Mouse (Mus musculus): ENCODE data around the gene Ppp1r13b. TPM values are rescaled to one million over a fixed set of nuclear protein-coding genes. Genes with fewer than 3 reads are reported as not detected.

The Ppp1r13b gene
- polyA plus RNA-seq, 1 experiment from 2014 or later: 13.6 TPM

DNA sequence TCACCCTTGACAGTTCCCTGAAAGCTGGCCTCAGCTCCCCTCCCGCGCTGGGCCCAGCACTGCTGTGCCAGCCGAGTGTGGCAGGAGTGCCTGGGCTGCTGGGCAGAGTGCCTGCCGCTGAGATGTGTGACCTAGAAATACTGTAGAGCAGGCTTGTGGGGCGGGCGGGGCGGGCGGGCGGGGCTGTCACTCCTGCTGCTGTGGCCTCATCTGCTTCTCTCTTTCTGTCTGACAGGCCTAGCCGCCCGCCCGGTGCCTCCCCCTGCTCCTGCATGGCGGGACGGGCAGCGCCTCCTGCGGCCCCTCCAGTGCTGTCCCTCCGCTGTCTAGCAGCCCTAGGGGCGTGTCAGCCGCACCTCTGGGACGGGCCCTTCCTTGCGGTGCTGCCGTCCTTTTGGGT lies 113.8 kb downstream of the Ppp1r13b start:
- peak; percentile 62 for ATAC-seq
- Histone ChIP-seq H3K9ac (ENCODE audit: low read depth, low read length) (0 out of 2 replicates have a peak overlapping the region, but pooled peaks have one; percentile 34), H3K9me3 (ENCODE audit: control insufficient read depth) (no peaks in the 10 kb centered on the region), H3K4me1 (replicated peaks; ENCODE audit: control insufficient read depth, insufficient read depth, low read length) (peaks cover 6% of the 10 kb centered on the region; the same call in 1 of the 2 replicates), H3K27ac (ENCODE audit: low read depth, low read length) (peak overlapping the region; percentile 88), H3K27me3 (replicated peaks; ENCODE audit: control insufficient read depth, insufficient read depth, low read length) (no peaks in the 10 kb centered on the region), H3K4me3 (ENCODE audit: low read depth, low read length) (no peak overlapping the region), H3K36me3 (ENCODE audit: control insufficient read depth, insufficient read depth) (peaks cover 86% of the 10 kb centered on the region), H3K4me2 (replicated peaks; ENCODE audit: low read depth) (peak overlapping the region; percentile 35)
- TF ChIP-seq CTCF (IDR thresholded peaks at IDR 0.05; ENCODE audit: low read depth): peak; percentile 50
- 29% methylated on average over 22 of the region's 22 CpGs for WGBS

DNA sequence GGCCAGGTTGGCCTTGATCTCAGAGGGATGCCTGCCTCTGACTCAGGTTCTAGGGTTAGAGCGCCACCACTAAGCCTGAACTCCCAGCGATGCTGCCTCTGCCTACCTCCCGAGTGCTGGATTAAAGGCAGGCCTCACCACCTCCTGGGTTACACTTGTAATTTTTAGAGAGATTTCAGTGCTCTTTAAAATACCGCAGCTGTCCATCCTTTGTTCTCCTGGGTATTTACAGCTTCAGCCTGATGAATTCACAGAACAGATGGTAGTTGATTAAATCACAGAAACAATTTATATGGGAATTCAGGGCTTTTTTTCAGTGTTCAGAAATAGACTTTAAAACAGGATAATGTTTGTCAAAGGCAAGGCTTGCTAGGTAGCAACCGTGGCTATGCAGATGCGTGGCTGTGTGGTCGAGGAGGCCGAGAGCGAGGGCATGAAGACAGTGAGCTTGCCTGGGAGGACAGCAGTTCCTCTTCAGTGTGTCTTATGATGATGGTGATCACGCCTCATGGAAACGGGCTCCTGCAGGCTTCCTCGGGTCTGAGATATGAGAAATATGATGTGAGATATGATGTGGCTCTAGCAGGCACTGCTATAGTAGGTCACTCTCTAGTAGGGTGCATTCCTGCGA lies 116.3 kb downstream of the Ppp1r13b start:
- H3K4me2 ChIP-seq (replicated peaks; ENCODE audit: low read depth): no peak overlapping the region
- H3K36me3 ChIP-seq (ENCODE audit: control insufficient read depth, insufficient read depth): peaks cover 88% of the 10 kb centered on the region
- TF ChIP-seq CTCF (IDR thresholded peaks at IDR 0.05; ENCODE audit: low read depth): no peak
- H3K9me3 ChIP-seq (ENCODE audit: control insufficient read depth): no peaks in the 10 kb centered on the region
- peak overlapping the region; percentile 68 for H3K27ac ChIP-seq (ENCODE audit: low read depth, low read length)
- no peak overlapping the region for H3K4me3 ChIP-seq (ENCODE audit: low read depth, low read length)
- no peak overlapping the region for H3K9ac ChIP-seq (ENCODE audit: low read depth, low read length)
- ATAC-seq: no peak
- no peaks in the 10 kb centered on the region for H3K27me3 ChIP-seq (replicated peaks; ENCODE audit: control insufficient read depth, insufficient read depth, low read length)
- H3K4me1 ChIP-seq (replicated peaks; ENCODE audit: control insufficient read depth, insufficient read depth, low read length): peaks cover 9% of the 10 kb centered on the region; the same call in 1 of the 2 replicates
- 85% methylated on average over 13 of the region's 13 CpGs for WGBS

DNA sequence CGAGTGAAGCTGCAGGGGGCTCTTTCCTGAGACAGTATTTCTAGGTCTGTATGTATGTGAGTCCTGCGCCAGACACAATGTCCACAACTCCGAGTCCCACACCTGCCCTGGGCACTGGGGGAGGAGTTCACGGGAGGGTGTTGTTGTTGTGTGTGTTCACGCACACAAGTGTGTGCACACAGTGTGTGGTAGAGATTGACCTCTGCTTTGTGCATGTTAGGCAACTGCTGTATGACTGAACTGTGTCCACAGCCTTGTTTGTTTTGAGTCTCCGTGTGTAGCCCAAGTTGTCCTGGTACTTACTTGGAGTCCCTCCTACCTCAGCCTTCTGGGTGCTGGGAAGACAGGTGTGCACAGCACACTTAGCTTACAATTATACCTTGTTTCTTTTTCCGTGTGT lies 117.3 kb downstream of the Ppp1r13b start:
- Histone ChIP-seq H3K4me2 (replicated peaks; ENCODE audit: low read depth) (no peak overlapping the region), H3K27ac (ENCODE audit: low read depth, low read length) (peak overlapping the region; percentile 73; the same call in 1 of the 2 replicates), H3K36me3 (ENCODE audit: control insufficient read depth, insufficient read depth) (peaks cover 90% of the 10 kb centered on the region), H3K4me3 (ENCODE audit: low read depth, low read length) (no peak overlapping the region), H3K27me3 (replicated peaks; ENCODE audit: control insufficient read depth, insufficient read depth, low read length) (no peaks in the 10 kb centered on the region), H3K9me3 (ENCODE audit: control insufficient read depth) (no peaks in the 10 kb centered on the region), H3K4me1 (replicated peaks; ENCODE audit: control insufficient read depth, insufficient read depth, low read length) (peaks cover 9% of the 10 kb centered on the region; the same call in 1 of the 2 replicates), H3K9ac (ENCODE audit: low read depth, low read length) (no peak overlapping the region)
- WGBS: 69% methylated on average over 7 of the region's 7 CpGs
- no peak for TF ChIP-seq CTCF (IDR thresholded peaks at IDR 0.05; ENCODE audit: low read depth)
- no peak for ATAC-seq

DNA sequence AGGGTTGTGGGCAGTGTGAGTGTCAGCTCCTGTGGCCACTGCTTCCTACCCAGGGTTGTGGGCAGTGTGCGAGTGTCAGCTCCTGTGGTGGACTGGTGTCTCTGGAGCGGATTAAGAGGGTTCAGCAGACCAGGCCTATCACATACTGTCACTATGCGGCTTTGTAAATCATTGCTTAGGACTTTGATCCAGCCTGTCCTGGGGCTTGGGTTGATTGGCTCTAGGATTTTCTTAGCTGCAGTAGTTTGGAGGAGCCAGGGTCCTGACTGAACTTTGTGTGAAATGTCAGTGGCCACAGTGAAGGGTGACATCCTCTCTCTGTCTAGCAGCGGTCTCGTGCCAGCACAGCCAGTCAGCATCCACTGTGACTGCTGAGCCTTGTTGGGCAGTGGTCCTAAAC lies 117.8 kb downstream of the Ppp1r13b start:
- 44% methylated on average over 5 of the region's 5 CpGs for WGBS
- H3K9me3 ChIP-seq (ENCODE audit: control insufficient read depth): no peaks in the 10 kb centered on the region
- H3K36me3 ChIP-seq (ENCODE audit: control insufficient read depth, insufficient read depth): peaks cover 88% of the 10 kb centered on the region
- no peak overlapping the region for H3K9ac ChIP-seq (ENCODE audit: low read depth, low read length)
- no peak overlapping the region for H3K4me2 ChIP-seq (replicated peaks; ENCODE audit: low read depth)
- TF ChIP-seq CTCF (IDR thresholded peaks at IDR 0.05; ENCODE audit: low read depth): no peak
- H3K27me3 ChIP-seq (replicated peaks; ENCODE audit: control insufficient read depth, insufficient read depth, low read length): no peaks in the 10 kb centered on the region
- ATAC-seq: peak; percentile 64
- peak overlapping the region; percentile 73 for H3K27ac ChIP-seq (ENCODE audit: low read depth, low read length)
- no peak overlapping the region for H3K4me3 ChIP-seq (ENCODE audit: low read depth, low read length)
- peaks cover 9% of the 10 kb centered on the region; the same call in 1 of the 2 replicates for H3K4me1 ChIP-seq (replicated peaks; ENCODE audit: control insufficient read depth, insufficient read depth, low read length)

DNA sequence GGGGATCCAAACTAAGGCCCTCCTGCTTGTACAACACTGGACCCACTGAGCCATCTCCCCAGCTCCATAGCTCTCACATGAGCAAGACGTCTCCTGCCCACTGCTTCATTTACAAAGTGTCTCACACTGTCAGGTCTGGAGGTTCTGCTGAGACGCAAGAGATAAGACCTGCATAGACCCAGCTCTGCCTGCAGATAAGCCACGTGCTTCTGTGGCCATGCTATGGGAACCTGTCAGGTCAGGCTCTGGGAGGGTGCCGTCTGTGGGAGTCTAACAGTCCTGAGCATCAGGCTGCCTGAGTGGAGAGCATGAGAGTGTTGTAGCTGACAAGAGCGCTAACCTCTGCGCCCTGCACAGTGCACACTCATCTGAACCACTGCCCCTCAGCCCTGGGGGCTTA lies 120.9 kb downstream of the Ppp1r13b start:
- Histone ChIP-seq H3K9me3 (ENCODE audit: control insufficient read depth) (no peaks in the 10 kb centered on the region), H3K4me2 (replicated peaks; ENCODE audit: low read depth) (no peak overlapping the region), H3K27me3 (replicated peaks; ENCODE audit: control insufficient read depth, insufficient read depth, low read length) (no peaks in the 10 kb centered on the region), H3K9ac (ENCODE audit: low read depth, low read length) (no peak overlapping the region), H3K36me3 (ENCODE audit: control insufficient read depth, insufficient read depth) (peaks cover 82% of the 10 kb centered on the region), H3K4me3 (ENCODE audit: low read depth, low read length) (no peak overlapping the region), H3K27ac (ENCODE audit: low read depth, low read length) (no peak overlapping the region; the same call in 1 of the 2 replicates), H3K4me1 (replicated peaks; ENCODE audit: control insufficient read depth, insufficient read depth, low read length) (peaks cover 9% of the 10 kb centered on the region; the same call in 1 of the 2 replicates)
- 73% methylated on average over 6 of the region's 6 CpGs for WGBS
- no peak for ATAC-seq
- TF ChIP-seq CTCF (IDR thresholded peaks at IDR 0.05; ENCODE audit: low read depth): no peak

DNA sequence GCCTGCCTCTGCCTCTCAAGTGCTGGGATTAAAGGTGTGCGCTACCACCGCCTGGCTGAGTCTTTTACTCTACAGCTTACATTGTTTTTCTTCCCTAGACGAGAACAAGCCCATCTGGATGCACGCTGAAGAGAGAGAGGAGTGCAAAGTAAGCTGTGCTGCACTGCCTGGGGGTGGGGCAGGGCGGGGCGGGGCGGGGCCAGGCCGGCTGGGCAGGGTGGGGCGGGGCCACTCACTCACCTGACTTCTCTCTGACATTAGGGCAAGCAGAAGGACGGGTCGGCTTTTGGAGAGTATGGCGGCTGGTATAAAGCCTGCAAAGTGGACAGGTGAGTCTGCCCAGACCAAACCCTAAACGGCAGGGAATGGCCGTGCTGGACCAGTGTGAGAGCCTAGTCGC lies 122.7 kb downstream of the Ppp1r13b start:
- H3K9me3 ChIP-seq (ENCODE audit: control insufficient read depth): no peaks in the 10 kb centered on the region

More for the DNA sequence above, 122.7 kb downstream of the Ppp1r13b start:
- no peak overlapping the region for H3K9ac ChIP-seq (ENCODE audit: low read depth, low read length)
- WGBS: 47% methylated on average over 13 of the region's 15 CpGs
- H3K36me3 ChIP-seq (ENCODE audit: control insufficient read depth, insufficient read depth): peaks cover 85% of the 10 kb centered on the region
- 0 out of 2 replicates have a peak overlapping the region, but pooled peaks have one; percentile 24 for H3K4me2 ChIP-seq (replicated peaks; ENCODE audit: low read depth)
- H3K4me1 ChIP-seq (replicated peaks; ENCODE audit: control insufficient read depth, insufficient read depth, low read length): peaks cover 9% of the 10 kb centered on the region; the same call in 1 of the 2 replicates
- no peak overlapping the region for H3K4me3 ChIP-seq (ENCODE audit: low read depth, low read length)
- no peak overlapping the region for H3K27ac ChIP-seq (ENCODE audit: low read depth, low read length)
- TF ChIP-seq CTCF (IDR thresholded peaks at IDR 0.05; ENCODE audit: low read depth): no peak
- H3K27me3 ChIP-seq (replicated peaks; ENCODE audit: control insufficient read depth, insufficient read depth, low read length): no peaks in the 10 kb centered on the region
- ATAC-seq: peak; percentile 31; the same call in 1 of the 2 replicates
